Mouse (Mus musculus): ENCODE measurements around the gene Lin7a.

Gene Lin7a

GRCm38 (mm10) chr10:107271321-107272130, at the start of gene Lin7a:
TSS of gene Lin7a (plus strand) at chr10:107271686.
- DNase-seq (ENCODE audit: low spot score in 2 of 2), result no peak

GRCm38 (mm10) chr10:107221726-107222125, 49.8 kb upstream of the Lin7a start:
- DNase-seq (ENCODE audit: low spot score in 2 of 2), result no peak

- no peak for DNase-seq (ENCODE audit: low spot score in 2 of 2)
Observed at GRCm38 (mm10) chr10:107222406-107223185, 48.9 kb upstream of the Lin7a start.

- DNase-seq (ENCODE audit: low spot score in 2 of 2), result no peak
Observed at GRCm38 (mm10) chr10:107223186-107223440, 48.4 kb upstream of the Lin7a start.

GRCm38 (mm10) chr10:107223821-107224220, 47.7 kb upstream of the Lin7a start:
- DNase-seq (ENCODE audit: low spot score in 2 of 2), result no peak

GRCm38 (mm10) chr10:107224596-107225330, 46.7 kb upstream of the Lin7a start:
- no peak for DNase-seq (ENCODE audit: low spot score in 2 of 2)

- no peak for DNase-seq (ENCODE audit: low spot score in 2 of 2)
Observed at GRCm38 (mm10) chr10:107225331-107225835, 46.1 kb upstream of the Lin7a start.

- no peak for DNase-seq (ENCODE audit: low spot score in 2 of 2)
Observed at GRCm38 (mm10) chr10:107225871-107226270, 45.6 kb upstream of the Lin7a start.

GRCm38 (mm10) chr10:107227901-107228300, 43.6 kb upstream of the Lin7a start:
- no peak for DNase-seq (ENCODE audit: low spot score in 2 of 2)

- DNase-seq (ENCODE audit: low spot score in 2 of 2), result no peak
Observed at GRCm38 (mm10) chr10:107228776-107229175, 42.7 kb upstream of the Lin7a start.

- no peak for DNase-seq (ENCODE audit: low spot score in 2 of 2)
Observed at GRCm38 (mm10) chr10:107229416-107229815, 42.1 kb upstream of the Lin7a start.

GRCm38 (mm10) chr10:107230081-107230850, 41.2 kb upstream of the Lin7a start:
- DNase-seq (ENCODE audit: low spot score in 2 of 2), result no peak

- no peak for DNase-seq (ENCODE audit: low spot score in 2 of 2)
Observed at GRCm38 (mm10) chr10:107230851-107231130, 40.7 kb upstream of the Lin7a start.

- no peak for DNase-seq (ENCODE audit: low spot score in 2 of 2)
Observed at GRCm38 (mm10) chr10:107231421-107232010, 40.0 kb upstream of the Lin7a start.

GRCm38 (mm10) chr10:107232491-107233110, 38.9 kb upstream of the Lin7a start:
- DNase-seq (ENCODE audit: low spot score in 2 of 2), result no peak

GRCm38 (mm10) chr10:107233221-107233620, 38.3 kb upstream of the Lin7a start:
- no peak for DNase-seq (ENCODE audit: low spot score in 2 of 2)

GRCm38 (mm10) chr10:107233825-107234224, 37.7 kb upstream of the Lin7a start:
- DNase-seq (ENCODE audit: low spot score in 2 of 2), result no peak

GRCm38 (mm10) chr10:107234421-107235400, 36.8 kb upstream of the Lin7a start:
- DNase-seq (ENCODE audit: low spot score in 2 of 2), result no peak

- DNase-seq (ENCODE audit: low spot score in 2 of 2), result no peak
Observed at GRCm38 (mm10) chr10:107235496-107235895, 36.0 kb upstream of the Lin7a start.

GRCm38 (mm10) chr10:107236211-107236610, 35.3 kb upstream of the Lin7a start:
- no peak for DNase-seq (ENCODE audit: low spot score in 2 of 2)

Data from heart, adult 9 months (tissue).